Mouse (Mus musculus) MEL (cell line): ENCODE measurements around the gene Stk25.

ENCODE experiments used
- CTCF ChIP-seq, 3 experiments: IDR thresholded peaks in 2 of 3; conservative IDR thresholded peaks in 1 of 3; 2 replicates each; pipeline ENCODE4 v1.5.1; 2011 to 2012; ENCODE audit warnings: low read length in 3 of 3, low read depth in 2 of 3, mild to moderate bottlenecking in 2 of 3, improper control_type of control experiment in 1 of 3, inconsistent platforms in 1 of 3, mixed read lengths in 1 of 3, moderate library complexity in 1 of 3; ENCODE audit not compliant: control insufficient read depth in 1 of 3, insufficient read depth in 1 of 3, poor library complexity in 1 of 3, severe bottlenecking in 1 of 3
- JUND ChIP-seq: IDR thresholded peaks from 2 replicates; pipeline ENCODE4 v1.6.1; 2011; ENCODE audit warnings: low read depth, mild to moderate bottlenecking, improper control_type of control experiment, low read length
- TCF12 ChIP-seq: IDR thresholded peaks from 2 replicates; pipeline ENCODE4 v1.6.1; 2014; ENCODE audit warnings: low read depth, mild to moderate bottlenecking, inconsistent platforms, low read length, improper control_type of control experiment, moderate library complexity

- TF ChIP-seq CTCF (IDR thresholded peaks at IDR 0.05 in 2 of 3, conservative IDR thresholded peaks at IDR 0.05 in 1 of 3; ENCODE audit: control insufficient read depth in 1 of 3, insufficient read depth in 1 of 3, low read depth in 2 of 3, low read length in 3 of 3, poor library complexity in 1 of 3, severe bottlenecking in 1 of 3): no peak
- no peak for TF ChIP-seq JUND
- TF ChIP-seq TCF12: no peak
Observed at GRCm38 (mm10) chr1:93702106-93702505, 43.6 kb upstream of the Stk25 start.
